Mouse (Mus musculus) gastrocnemius, postnatal 10 days (tissue): Measurements from ENCODE around the gene Sept3. TPM values are rescaled to one million over a fixed set of nuclear protein-coding genes. Genes with fewer than 3 reads are reported as not detected.

ENCODE experiments used
- DNase-seq: peaks from one replicate; pipeline ENCODE4 v3.0.0; 2021; ENCODE audit warnings: mixed read lengths
- total RNA-seq, 2 experiments: library from RNA; stranded (reverse); gene quantifications; 2 replicates each; pipeline ENCODE4 v1.2.3; 2021

Sept3 gene
- total RNA-seq, 2 experiments from 2014 or later: 1.2 to 2.0 TPM

DNA sequence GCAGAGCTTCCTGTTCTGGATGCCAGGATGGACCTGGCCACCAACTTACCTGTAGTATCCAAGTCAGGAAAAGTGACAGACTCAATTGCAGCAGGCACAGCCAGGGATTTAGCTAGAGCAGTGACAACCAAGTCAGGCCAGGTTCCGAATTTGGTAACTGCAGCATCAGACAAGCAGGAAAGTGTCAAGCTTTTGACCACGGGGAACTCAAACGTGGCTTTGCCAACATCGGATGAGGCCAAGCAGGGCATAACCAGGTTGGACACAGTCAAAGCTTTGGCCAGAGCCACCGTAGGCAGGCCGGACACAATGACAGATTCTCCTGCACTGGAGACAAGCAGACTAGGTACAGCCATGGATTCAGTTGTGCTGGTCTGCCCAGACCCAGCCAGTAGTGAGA is 2.4 kb upstream of the Sept3 start:
- DNase-seq: no peak

DNA sequence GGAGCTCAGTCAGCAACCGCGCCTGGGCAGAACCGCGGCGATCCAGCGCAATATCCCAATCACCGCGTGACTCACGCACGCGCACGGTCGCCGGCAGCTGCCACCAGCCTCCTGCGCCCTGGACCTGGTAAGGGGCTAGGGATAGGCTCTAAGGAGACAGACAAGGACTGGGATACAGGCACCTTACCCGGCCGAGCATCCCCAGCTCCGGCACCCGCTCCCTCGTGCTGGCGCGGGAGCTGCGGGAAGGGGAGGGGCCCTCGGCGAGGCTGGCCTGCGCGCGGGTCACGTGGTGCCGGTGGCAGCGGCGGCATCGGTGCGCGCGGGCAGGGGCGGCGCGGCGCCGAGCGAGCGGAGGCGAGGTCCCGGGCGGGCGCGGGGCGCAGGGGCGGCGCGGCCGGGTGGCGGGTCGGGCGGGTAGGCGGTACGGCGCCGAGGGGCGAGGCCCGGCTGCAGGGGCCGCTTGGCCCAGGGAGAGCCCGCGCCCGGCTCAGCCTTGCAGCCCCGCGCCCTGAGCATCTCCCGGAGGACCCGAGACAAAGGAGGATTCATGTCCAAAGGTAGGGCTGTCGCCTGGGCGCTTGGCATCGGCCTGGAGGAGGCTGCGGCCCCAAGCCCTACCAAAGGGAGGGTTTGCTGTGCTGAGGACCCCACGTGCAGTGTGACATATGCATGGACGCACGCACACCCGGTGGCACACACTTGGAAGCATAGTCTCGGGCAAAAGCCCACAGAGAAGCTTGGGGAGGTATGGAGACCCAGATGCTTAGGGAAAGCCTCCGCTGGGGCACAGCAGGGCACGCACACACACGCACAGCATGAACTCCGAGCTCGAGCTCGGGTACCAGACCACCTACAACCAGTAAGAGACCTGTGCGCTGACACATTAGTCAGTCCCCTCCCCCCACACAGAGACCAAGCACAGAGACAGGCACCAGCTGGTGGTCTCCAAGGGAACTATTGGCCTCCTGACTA is 521 bp downstream of the Sept3 start:
- no peak for DNase-seq

DNA sequence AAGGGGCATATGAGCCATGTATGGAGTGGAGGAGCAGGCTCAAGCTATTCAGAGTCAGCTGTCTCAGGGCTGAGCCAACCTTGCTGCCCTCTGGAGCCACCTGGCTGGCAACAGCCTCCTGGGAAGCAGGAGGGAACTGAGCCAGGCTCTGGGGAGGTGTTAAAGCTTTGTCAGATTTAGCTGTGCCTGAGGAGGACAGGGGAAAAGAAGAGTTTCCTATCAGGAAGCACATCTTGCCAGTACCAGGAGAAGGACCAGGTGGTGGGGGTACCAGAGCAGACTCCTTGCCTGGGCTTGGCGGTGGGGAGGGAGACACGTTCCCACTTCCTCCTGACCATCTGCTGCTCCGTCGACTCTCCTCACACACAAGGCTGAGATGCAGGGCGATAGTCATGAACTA is 2.9 kb downstream of the Sept3 start:
- DNase-seq: no peak

DNA sequence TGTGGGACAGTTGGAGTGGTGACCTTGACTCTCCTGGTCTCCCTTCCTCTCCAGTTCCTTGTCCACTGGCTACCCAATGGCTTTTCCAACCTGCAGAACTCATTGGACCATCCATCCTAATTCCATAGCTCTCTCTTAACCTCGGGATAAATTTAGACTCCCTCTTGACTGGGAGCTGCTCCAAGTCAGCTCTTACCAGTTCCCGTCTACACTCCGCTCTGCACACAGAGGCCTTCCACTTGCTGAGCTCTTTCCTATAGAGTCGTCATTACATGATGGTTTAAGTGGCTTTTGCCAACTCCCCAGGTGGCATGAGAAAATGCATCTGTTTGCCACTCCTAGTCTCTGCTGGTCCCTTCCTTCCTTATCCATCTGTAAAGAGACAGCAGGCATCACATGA is 5.9 kb downstream of the Sept3 start:
- DNase-seq: no peak

DNA sequence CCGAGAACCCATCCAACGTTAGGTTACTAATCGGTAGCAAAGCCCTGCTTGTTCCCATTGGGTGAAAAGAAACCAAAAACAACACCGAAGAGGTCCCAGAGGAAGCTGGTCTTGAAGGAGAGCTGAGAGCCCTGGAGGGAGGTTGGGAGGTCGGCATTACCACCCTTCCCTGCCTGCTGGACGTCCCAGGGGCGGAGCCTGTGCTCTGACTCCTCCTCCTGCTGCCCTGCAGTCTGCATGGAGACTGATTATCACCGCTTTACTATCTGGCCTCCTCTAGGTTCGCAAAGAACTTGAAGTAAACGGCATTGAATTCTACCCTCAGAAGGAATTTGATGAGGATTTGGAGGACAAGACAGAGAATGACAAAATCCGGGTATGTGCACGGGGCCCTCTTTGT is 11.5 kb downstream of the Sept3 start:
- DNase-seq: no peak

DNA sequence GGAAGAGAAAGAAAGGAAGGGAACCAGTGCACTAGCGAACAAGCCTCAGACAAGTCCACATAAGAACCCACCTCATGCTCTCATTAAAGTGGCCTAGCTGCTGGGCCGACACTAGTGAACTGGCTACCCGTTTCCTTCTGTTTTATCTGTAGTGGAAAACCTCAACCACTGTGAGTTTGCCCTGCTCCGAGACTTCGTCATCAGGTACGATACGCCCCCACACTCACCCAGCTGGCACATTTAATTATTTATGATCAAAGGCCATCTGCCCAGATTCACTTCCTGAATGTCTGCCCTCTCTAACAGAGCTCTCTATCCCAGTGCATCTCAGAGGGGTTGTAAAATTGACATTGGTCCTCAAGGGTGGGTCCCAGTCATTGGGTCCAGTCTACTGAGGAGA is 15.6 kb downstream of the Sept3 start:
- no peak for DNase-seq

DNA sequence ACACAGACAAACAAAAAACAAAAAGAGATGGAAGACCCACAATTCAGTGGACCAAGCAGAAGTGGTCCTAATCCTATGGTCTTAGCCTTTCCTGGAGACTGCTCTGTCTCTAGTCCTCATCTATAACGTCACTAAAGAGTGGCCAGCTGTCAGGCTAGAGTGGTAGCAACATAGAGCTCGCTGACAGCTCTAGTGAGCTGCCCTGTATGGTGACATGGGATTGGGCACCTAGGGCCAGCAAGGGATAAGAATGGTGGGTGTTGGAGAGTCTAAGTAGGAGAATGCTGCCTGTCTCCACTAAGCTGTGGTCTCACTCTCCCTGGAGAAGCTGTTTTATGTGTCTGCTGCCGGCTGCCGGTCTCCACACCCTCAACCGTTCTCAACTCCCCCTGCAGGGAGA is 18.2 kb downstream of the Sept3 start:
- DNase-seq: no peak

DNA sequence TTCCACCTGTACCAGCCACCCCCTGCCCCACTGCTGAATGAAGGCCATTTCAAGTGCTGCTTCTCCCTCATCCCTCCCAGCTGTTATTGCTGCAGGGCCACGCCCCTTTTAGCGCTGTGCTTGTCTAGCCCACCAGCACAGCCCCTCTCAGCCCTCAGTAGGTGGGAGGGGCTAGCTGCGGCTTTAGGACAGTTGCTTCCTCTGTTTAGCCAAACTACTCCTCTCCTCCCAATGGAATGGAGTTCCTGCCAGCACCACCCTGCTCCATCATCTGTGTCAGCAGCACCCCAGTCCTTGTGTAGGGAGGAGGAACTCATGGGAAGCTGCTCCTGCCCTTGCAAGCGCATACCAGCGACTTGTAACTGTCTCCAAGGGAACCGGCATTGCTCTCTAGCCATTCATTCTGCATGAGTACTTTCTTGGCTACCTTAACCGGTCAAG is 18.6 kb downstream of the Sept3 start:
- no peak for DNase-seq

DNA sequence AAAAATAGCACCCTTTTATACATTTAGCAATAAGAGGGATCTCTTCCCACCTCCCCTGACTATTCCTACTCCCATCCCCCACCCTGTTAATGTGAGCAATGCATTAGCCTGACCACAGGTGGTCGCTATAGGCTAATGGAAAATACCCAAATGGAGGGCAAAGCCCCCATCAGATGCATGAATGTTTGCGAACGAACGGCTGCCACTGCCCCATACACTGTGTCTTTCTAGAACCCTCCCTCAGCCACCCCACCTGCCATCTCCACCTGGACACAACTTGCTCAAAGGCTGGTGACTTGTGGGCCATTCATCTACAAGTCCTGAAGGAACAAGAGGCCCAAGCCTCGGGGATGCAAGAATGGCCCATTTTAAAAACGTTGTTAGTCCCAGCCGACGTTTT is 19.4 kb downstream of the Sept3 start:
- DNase-seq: no peak

DNA sequence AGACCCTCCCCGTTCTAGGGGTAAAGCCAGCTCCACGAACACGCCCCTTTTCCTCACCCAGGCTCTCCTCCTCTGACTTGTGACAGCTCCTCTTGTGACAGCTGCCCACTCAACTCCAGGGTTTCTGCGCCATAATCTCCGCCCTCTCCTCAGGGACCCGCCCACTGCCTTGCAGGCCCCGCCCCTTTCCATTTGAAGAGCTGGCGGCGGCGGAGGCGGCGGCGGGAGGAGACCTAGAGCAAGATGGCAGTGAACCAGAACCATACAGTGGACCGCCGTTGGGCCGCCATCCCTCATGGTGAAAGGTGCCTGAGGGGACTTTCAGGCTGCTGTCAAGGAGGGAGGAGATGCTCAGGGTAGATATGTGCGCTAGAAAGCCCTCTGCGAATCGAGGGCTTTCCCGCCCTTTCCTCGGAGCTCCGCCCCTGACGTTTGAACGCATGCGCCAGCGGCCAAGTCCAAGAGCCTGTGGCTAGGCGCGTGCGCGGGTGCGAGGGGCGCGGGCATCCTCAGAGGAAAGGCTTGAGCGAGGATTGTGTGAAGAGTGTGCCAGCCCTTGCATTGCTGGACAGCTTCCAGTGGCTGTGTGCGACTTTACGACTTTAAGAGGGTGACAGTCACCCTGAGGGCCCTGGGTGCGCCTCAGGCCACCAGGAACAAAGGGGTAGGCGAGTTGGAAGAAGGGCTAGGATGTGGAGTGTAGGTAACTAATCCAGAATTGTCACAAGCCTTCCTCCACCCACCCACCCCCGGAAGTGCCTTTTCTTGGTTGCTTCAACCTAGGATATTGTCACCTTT is 24.3 kb downstream of the Sept3 start, which contains the start of gene Wbp2nl:
Gene Wbp2nl (plus strand): TSS at position 191 of the 798 bp plus-strand sequence.
- no peak for DNase-seq

DNA sequence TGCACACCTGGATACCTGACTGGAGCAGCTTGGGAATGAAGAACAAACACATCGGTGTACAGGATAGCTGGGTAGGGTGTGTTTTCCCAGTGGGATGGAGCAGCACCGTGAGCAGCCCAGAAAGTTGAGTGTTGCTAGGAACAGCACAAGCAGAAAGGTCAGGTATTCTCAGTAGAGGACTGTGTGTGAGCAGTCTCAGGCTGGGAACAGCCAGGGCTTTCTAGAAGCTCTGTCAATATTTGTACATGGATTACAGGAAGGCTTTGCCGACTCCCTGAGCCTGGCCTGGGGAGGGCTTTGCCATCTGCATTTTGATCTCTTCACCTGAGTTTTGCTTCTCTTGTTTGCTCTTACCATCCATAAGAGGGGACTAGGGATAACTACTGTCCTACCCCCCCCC is 32.4 kb downstream of the Sept3 start:
- DNase-seq: no peak

DNA sequence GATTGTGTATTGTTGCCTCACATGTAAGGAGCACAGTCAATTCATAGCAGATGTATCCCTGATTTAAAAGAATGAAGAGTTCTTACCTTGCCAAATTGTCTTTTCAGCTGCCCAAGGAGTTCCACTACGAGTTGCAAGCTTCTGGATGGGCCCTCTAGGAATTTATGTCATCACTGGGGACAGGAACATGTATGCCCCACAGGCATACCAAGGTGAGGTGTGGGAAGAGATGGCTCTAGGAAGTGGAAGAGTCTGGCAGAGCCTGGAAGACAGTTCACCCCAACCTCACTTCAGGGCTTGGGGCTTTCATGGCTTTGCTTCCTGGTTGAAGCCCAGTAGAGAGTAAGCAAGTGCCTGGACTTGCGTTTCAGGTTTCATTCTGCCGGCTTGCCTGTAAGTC is 33.7 kb downstream of the Sept3 start:
- DNase-seq: no peak

DNA sequence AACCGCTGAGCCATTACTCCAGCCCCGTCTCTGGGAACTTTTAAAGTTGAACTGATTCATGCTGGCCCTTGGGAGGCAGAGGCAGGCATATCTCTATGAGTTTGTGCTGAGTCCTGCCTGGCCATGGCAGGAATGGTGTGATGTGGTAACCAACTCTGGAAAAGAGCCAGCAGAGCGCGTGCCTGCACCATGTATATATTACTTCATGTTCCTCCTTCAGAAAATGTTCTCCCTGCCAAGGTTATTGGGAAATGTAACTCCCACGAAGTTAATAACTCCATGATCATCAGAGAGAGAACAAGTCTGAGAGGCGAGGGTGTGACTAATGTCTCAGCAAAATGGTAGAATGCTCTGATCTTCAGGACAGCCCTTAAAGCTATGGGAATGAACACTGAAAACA is 43.1 kb downstream of the Sept3 start:
- DNase-seq: no peak

DNA sequence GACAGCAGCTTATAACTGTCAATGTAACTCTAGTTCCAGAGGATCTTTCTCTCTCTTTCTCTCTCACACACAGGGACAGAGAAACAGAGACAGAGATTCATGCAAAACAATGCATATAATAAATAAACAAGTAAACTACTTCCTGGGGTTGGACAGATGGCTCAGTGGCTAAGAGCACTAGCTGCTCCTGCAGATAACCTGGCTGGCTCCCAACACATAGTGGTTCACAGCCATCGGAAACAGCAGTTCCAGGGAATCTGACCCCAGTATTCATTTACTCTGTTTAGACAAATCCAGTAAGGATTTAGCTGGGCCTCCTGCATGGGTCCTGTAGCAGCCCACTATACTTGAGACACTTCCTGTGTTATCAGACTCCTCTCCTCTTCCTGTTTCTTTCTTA is 44.9 kb downstream of the Sept3 start:
- DNase-seq: no peak

DNA sequence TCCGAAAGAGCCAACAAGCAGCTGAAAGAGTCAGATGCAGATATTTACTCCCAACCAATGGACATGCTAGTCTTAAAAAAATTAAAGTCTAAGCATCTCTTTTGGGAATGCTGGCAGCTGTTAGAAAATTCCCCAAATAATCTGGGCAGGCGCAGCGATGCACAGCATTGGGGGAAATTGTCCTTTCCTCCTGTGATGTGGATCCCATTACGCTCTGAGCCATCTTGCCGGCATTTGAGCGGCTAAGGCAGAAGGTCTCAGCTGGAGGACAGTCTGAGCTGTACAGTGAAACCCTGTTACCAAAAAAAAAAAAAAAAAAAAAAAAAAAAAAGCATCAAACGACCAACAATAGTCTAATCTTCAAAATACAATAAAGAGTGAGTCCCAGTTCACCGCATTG is 47.5 kb downstream of the Sept3 start:
- no peak for DNase-seq

DNA sequence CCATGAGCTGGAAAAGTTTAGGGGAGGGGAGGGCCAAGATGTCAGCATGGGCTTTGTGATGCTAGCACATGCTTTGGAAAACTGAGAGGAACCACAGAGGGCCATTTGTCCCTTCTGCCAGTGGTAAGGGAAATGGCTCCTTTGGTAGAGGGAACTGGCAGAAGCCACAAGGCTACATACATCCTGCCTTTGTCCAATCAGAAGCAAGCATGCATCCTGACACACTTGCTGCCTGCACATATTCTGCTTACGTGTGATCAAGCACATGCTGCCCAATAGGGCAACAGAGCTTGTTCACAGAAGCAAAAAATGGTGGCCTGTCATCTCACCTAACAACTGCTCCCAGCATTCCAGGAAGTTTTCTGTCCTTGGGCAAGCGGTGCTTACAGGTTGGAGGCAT is 50.7 kb downstream of the Sept3 start:
- no peak for DNase-seq

DNA sequence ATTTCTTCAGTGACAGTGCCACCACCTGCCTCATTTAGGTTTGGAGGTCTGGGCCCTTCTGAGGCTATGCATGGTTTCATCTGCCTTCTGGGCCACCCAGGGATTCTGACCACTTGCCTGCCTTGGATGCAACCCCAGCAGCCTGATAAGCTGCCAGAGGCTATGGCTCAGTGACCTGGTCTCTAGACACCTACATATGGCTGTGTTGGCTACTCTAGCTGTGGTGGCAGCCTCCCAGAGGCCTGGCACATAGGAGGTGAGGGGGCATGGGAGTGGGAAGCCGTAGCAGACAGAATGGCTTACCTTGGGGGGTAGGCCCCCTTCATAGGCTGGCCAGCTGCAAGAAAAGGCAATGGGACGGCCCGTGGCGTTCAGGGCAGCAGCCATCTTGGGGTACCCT is 60.5 kb downstream of the Sept3 start:
- no peak for DNase-seq

DNA sequence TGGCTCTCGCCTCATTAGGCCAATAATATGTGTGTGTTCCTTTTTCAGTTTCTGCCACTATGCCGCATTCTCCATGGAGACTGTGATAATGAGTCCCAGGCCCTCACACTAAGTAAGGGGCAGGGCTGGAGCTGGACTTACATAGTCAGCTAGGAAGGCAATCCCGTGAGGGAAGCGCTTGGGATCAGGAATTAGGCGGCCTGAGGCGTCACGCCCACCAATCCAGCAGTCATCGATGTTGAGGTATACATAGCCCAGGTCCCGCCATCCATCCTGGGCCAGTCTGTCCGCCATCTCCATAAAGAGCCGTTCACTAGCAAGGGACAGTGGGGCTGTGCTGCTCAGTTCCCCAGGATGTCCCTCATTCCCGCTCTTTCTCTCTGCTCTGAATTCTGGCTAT is 61.9 kb downstream of the Sept3 start:
- DNase-seq: no peak

DNA sequence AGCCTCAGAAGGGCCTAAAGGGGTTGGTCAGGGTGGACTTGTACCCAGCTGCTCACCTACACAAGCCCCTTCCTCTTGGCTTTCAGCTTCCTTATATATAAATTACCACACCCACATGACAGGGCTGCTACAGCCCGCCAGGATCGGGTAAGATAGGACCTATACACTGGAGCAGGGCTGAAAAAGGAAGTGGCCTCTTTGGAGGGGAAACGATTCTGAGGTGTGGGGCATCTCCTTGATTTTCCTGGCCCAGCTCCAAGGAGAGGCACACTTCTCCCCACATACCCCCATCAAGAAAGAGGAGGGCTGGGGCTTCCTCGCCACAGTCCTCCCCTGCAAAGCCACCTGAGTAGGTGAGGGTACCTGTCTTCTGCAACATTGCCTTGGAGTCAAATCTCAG is 63.2 kb downstream of the Sept3 start:
- DNase-seq: no peak

DNA sequence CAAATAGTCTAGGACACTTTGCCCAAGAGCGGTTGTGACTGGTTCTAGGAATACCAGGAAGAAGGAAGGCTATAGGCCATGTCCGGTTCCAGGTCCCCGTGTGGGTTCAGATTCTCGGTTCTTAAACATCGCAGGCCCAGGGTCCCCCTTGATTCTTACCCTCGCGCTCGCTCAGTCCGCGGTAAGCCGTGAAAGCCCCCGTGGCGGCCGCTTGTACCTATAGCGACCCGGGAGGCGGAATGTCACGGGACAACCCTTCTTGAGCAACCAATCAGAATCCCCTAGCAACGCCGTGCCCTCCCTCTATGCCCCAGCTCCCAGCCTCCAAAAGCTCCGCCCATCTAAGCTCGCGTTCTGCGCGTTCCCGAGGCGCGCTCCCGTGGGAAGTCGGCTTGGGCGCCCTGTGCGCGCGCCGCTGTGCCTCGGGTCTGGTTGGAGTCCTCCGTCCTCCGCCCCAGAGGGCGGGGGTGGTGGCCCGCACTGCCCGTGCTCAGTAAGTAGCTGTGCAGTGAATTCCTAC is 64.0 kb downstream of the Sept3 start, which contains the start of the genes Naga, Pheta2 and Smdt1:
Gene Naga (minus strand): TSS at position 333 of the 520 bp plus-strand sequence.
Gene Pheta2 (plus strand): TSS at position 350 of the 520 bp plus-strand sequence.
Gene Smdt1 (plus strand): TSS at position 367 of the 520 bp plus-strand sequence.
- peak; percentile 97 for DNase-seq

DNA sequence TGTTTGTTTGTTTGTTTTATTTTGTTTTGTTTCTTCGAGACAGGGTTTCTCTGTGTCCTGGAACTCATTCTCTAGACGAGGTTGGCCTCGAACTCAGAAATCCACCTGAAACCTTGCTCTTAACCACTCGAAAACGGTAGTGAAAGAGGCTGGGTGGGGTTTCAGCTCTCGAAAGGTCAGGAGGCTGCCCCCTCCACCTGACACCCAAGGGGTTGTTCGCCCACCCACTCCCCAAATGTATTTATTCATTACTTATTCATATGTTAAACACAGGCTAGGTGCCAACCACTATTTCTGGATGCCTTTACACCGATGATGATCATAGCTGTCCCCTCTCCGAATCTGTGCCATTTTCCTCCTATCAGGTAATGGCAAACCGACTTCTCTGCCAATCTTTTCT is 64.5 kb downstream of the Sept3 start:
- DNase-seq: no peak

DNA sequence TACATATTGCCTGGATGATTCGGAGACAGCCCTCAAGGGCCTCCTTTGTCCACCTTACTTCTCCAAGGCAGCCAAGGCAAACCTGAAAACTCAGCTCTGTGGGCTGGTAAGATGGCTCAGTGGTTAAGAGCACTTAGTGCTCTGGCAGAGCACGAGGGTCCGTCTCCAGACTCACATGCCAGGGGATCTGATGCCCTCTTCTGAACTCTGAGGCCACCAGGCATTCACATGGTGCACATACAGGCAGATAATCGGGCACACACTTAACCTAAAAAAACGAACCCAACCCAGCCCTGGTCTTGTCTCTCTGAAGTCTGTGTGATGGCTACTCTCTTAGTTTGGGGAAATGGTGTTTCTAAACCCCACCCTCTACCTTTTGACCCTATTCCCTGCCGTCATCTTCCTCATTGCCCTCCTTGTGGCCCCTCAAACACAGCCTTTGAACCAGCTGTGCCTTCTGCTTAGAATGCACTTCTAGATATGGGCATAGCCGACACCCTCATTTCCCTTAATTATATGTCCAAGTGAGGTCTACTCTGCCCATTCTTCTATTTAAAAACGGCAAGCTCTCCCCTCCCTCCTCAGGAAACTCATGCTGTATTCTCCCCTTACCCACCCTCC is 65.1 kb downstream of the Sept3 start:
- DNase-seq: no peak
